Mouse (Mus musculus) liver, embryonic 14.5 days (tissue): ENCODE data around the gene Map3k15. TPM values are rescaled to one million over a fixed set of nuclear protein-coding genes. Genes with fewer than 3 reads are reported as not detected.
A peak's percentile ranks its signal among the peaks of the same experiment; 100 is the strongest.

Source experiments
- ATAC-seq: fragments of 200-750 bp; cut with Nextera tagmentation; 2 replicates; pipeline ENCODE4 v1.8.0; 2017; ENCODE audit warnings: moderate number of reproducible peaks, mild to moderate bottlenecking, moderate library complexity; ENCODE audit not compliant: insufficient read depth
- DNase-seq, 3 experiments: peaks; one replicate each; pipeline ENCODE4 v3.0.0-alpha.2; 2012 to 2013; ENCODE audit warnings: low read depth in 3 of 3, low spot score in 3 of 3
- H3K27ac ChIP-seq: fragments of 300-500 bp; sonication (generic); 2 replicates; pipeline ENCODE4 v1.5.1; 2014; ENCODE audit warnings: moderate library complexity, mild to moderate bottlenecking, control low read depth, inconsistent platforms
- H3K27me3 ChIP-seq: fragments of 300-500 bp; sonication (generic); 2 replicates; pipeline ENCODE4 v1.6.1; 2014; ENCODE audit warnings: mild to moderate bottlenecking, low read length, moderate library complexity; ENCODE audit not compliant: control insufficient read depth, insufficient read depth
- H3K36me3 ChIP-seq: fragments of 300-500 bp; sonication (generic); replicated peaks from 2 replicates; pipeline ENCODE4 v1.6.1; 2014; ENCODE audit warnings: low read depth; ENCODE audit not compliant: control insufficient read depth, insufficient read depth
- H3K4me1 ChIP-seq, 2 experiments: fragments of 200-500 bp in 1 of 2; fragments of 300-500 bp in 1 of 2; sonication (generic) in 1 of 2; replicated peaks; 2 replicates each; pipeline ENCODE4 v1.6.1; 2012 to 2014; ENCODE audit warnings: antibody characterized with exemption in 1 of 2, inconsistent platforms in 1 of 2, low read length in 1 of 2; ENCODE audit not compliant: control insufficient read depth in 2 of 2, insufficient read depth in 2 of 2
- H3K4me2 ChIP-seq: fragments of 300-500 bp; sonication (generic); 2 replicates; pipeline ENCODE4 v1.6.1; 2014; ENCODE audit warnings: low read depth, mild to moderate bottlenecking, control low read depth, moderate library complexity
- H3K4me3 ChIP-seq, 2 experiments: fragments of 200-500 bp in 1 of 2; fragments of 300-500 bp in 1 of 2; sonication (generic) in 1 of 2; 2 replicates each; pipeline ENCODE4 v1.5.1; 2012 to 2014; ENCODE audit warnings: low read depth in 2 of 2, low read length in 2 of 2, mild to moderate bottlenecking in 2 of 2, control low read depth in 1 of 2, inconsistent platforms in 1 of 2, moderate library complexity in 1 of 2; ENCODE audit not compliant: insufficient read depth in 1 of 2
- H3K9ac ChIP-seq: fragments of 300-500 bp; sonication (generic); replicated peaks from 2 replicates; pipeline ENCODE4 v1.6.1; 2014; ENCODE audit warnings: mild to moderate bottlenecking, control low read depth, moderate library complexity
- H3K9me3 ChIP-seq: fragments of 300-500 bp; sonication (generic); 2 replicates; pipeline ENCODE4 v1.6.1; 2016; ENCODE audit warnings: low read length, mixed read lengths; ENCODE audit not compliant: control insufficient read depth
- CTCF ChIP-seq: IDR thresholded peaks from 2 replicates; pipeline ENCODE4 v1.5.1; 2016; ENCODE audit warnings: antibody characterized with exemption, low read depth, control low read depth
- EP300 ChIP-seq: IDR thresholded peaks from 2 replicates; pipeline ENCODE4 v1.6.1; 2016; ENCODE audit warnings: antibody characterized with exemption, low read depth
- WGBS: fragments of 180-500 bp; shearing (Covaris S2); extraction: QIAGEN DNeasy Blood & Tissue Kit; methylation state at CpG from one replicate; pipeline ENCODE4 v1.1.7; 2014; ENCODE audit not compliant: insufficient replicate concordance; 5-methylcytosine and 5-hydroxymethylcytosine counted together
- polyA plus RNA-seq, 2 experiments: library from polyadenylated mRNA; depleted of rRNA in 1 of 2; stranded (reverse) in 1 of 2; unstranded in 1 of 2; fragments of >200 nt; fragmentation: Nextera tagmentation in 1 of 2; extraction: Ambion mirVana in 1 of 2; gene quantifications; 2 replicates each; pipeline versions ENCODE4 v1.2.1 to v1.2.3; 2012 to 2014

Gene Map3k15
- polyA plus RNA-seq, 2 experiments = 0.13 to 0.45 TPM

GRCm38 (mm10) chrX:160116658-160117057, 128.4 kb downstream of the Map3k15 start:
- Histone ChIP-seq H3K9me3 (no peaks in the 10 kb centered on the region), H3K4me1 (0 out of 4 replicates have a peak, but pooled peaks cover 0 to 2% of the 10 kb centered on the region in 2 experiments), H3K36me3 (no peaks in the 10 kb centered on the region), H3K27ac (no peak overlapping the region), H3K27me3 (no peaks in the 10 kb centered on the region), H3K9ac (no peak overlapping the region), H3K4me3 (no peak overlapping the region), H3K4me2 (no peak overlapping the region)
- peak; percentile 73 for TF ChIP-seq CTCF
- no peak for TF ChIP-seq EP300
- WGBS = 50% methylated on average over 3 of the region's 3 CpGs
- ATAC-seq (peak; percentile 45; the same call in 1 of the 2 replicates), DNase-seq (peak in 1 of 3 experiments; percentile 17)

GRCm38 (mm10) chrX:160134136-160134843, 146.1 kb downstream of the Map3k15 start:
- Histone ChIP-seq H3K27ac (no peak overlapping the region), H3K27me3 (no peaks in the 10 kb centered on the region), H3K4me2 (no peak overlapping the region), H3K9me3 (no peaks in the 10 kb centered on the region), H3K4me3 (no peak overlapping the region), H3K9ac (no peak overlapping the region), H3K4me1 (peaks cover 0 to 7% of the 10 kb centered on the region in 2 experiments; a peak in 2 of 4 replicates), H3K36me3 (0 out of 2 replicates have a peak, but pooled peaks cover 3% of the 10 kb centered on the region)
- 73% methylated on average over 11 of the region's 11 CpGs for WGBS
- DNase-seq (no peak), ATAC-seq (no peak)
- TF ChIP-seq EP300 (no peak), CTCF (no peak)

- no peak overlapping the region for H3K27ac ChIP-seq
- no peak overlapping the region; the same call in 1 of the 2 replicates for H3K9ac ChIP-seq
- peak overlapping the region; percentile 66 for H3K4me2 ChIP-seq
- H3K27me3 ChIP-seq = no peaks in the 10 kb centered on the region
- no peak for TF ChIP-seq EP300
- TF ChIP-seq CTCF = no peak
- ATAC-seq = no peak
- no peaks in the 10 kb centered on the region for H3K9me3 ChIP-seq
- H3K36me3 ChIP-seq = no peaks in the 10 kb centered on the region
- no peak for DNase-seq
- peaks cover 0 to 7% of the 10 kb centered on the region in 2 experiments; a peak in 2 of 4 replicates for H3K4me1 ChIP-seq
- peak overlapping the region; percentile 13 to 62; a peak in 2 of 4 replicates for H3K4me3 ChIP-seq
- WGBS = 20% methylated on average over 6 of the region's 6 CpGs
Observed at GRCm38 (mm10) chrX:160135719-160136118, 147.5 kb downstream of the Map3k15 start.

GRCm38 (mm10) chrX:160136153-160136552, 147.9 kb downstream of the Map3k15 start:
- WGBS = 19% methylated on average over 5 of the region's 5 CpGs
- Histone ChIP-seq H3K4me3 (peak overlapping the region; percentile 59 to 62), H3K27ac (no peak overlapping the region), H3K4me1 (peaks cover 0 to 7% of the 10 kb centered on the region in 2 experiments; a peak in 2 of 4 replicates), H3K27me3 (no peaks in the 10 kb centered on the region), H3K36me3 (no peaks in the 10 kb centered on the region), H3K9me3 (no peaks in the 10 kb centered on the region), H3K9ac (no peak overlapping the region; the same call in 1 of the 2 replicates), H3K4me2 (peak overlapping the region; percentile 66)
- no peak for DNase-seq
- ATAC-seq = no peak
- no peak for TF ChIP-seq CTCF

- TF ChIP-seq CTCF = no peak
- TF ChIP-seq EP300 = no peak
- H3K9ac ChIP-seq = peak overlapping the region; percentile 65
- H3K9me3 ChIP-seq = no peaks in the 10 kb centered on the region
- H3K4me3 ChIP-seq = peak overlapping the region; percentile 62 to 90
- WGBS = 17% methylated on average over 18 of the region's 18 CpGs
- DNase-seq (no peak), ATAC-seq (peak; percentile 1; the same call in 1 of the 2 replicates)
- peak overlapping the region; percentile 66 for H3K4me2 ChIP-seq
- H3K4me1 ChIP-seq = peaks cover 0 to 7% of the 10 kb centered on the region in 2 experiments; a peak in 2 of 4 replicates
- H3K36me3 ChIP-seq = no peaks in the 10 kb centered on the region
- no peaks in the 10 kb centered on the region for H3K27me3 ChIP-seq
- H3K27ac ChIP-seq = no peak overlapping the region
Observed at GRCm38 (mm10) chrX:160137177-160137860, 149.1 kb downstream of the Map3k15 start.
